Mouse (Mus musculus) megakaryocyte, embryonic 14.5 days (primary cell): ENCODE data around the gene Gucd1.

Experiments used
- FLI1 ChIP-seq: IDR thresholded peaks from 2 replicates; pipeline ENCODE4 v1.6.1; 2012; ENCODE audit warnings: low read length, inconsistent platforms, mixed read lengths
- GATA1 ChIP-seq: IDR thresholded peaks from 3 replicates; pipeline ENCODE4 v1.6.1; 2012; ENCODE audit warnings: mixed read lengths, low read length, inconsistent platforms, borderline replicate concordance

DNA sequence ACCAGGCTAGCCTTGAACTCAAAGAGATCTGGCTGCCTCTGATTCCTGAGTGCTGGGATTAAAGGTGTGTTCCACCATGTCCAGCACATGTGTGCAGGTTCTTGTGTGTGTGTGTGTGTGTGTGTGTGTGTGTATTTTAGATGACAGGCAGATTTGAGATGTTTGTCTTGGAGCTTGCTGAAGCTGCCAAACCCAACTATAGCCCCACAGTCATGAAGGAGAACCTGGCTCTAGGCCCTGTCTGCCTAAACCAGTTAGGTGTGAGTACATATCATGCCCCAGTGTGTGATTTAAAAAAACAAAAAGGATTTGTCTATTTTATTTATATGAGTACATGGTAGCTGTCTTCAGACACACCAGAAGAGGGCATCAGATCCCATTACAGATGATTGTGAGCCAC is 21.9 kb downstream of the Gucd1 start:
- TF ChIP-seq GATA1 (no peak), FLI1 (no peak)
